Mouse (Mus musculus): ENCODE measurements around the gene Optc. TPM values are rescaled to one million over a fixed set of nuclear protein-coding genes. Genes with fewer than 3 reads are reported as not detected.

Gene Optc
- polyA plus RNA-seq, 1 experiment from 2014 or later: 2.0 TPM

GRCm38 (mm10) chr1:133915723-133916355 lies 8.0 kb upstream of the Optc start:
- Histone ChIP-seq H3K9me3 (replicated peaks) (no peaks in the 10 kb centered on the region), H3K36me3 (no peaks in the 10 kb centered on the region), H3K9ac (no peak overlapping the region), H3K27me3 (no peaks in the 10 kb centered on the region), H3K27ac (no peak overlapping the region), H3K4me3 (no peak overlapping the region), H3K4me1 (peaks cover 34% of the 10 kb centered on the region), H3K4me2 (replicated peaks) (no peak overlapping the region)
- WGBS: 64% methylated on average over 8 of the region's 8 CpGs
- no peak for ATAC-seq (ENCODE audit: low FRiP score)

DNA sequence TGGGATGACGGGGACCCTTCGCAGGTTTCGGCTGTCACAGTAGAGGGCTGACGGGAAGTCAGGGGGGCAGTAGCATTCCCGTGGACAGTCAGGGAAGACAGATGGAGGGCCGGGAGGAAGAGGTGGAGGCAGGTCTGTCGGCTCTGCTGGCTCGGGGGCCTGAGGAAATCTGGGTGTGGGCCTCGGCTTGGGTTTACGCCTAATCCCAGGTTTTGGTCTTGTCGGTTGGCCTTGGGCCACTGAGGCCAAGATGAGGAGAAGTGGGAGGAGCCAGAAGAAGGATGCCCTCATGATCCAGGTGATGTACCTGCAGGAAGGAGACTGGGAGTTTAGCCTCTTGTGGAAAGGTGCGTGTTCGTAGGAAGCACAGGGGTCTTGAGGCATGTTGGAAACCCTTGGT lies 7.3 kb upstream of the Optc start:
- Histone ChIP-seq H3K4me1 (peaks cover 27% of the 10 kb centered on the region), H3K4me3 (no peak overlapping the region), H3K9me3 (replicated peaks) (no peaks in the 10 kb centered on the region), H3K36me3 (no peaks in the 10 kb centered on the region), H3K9ac (no peak overlapping the region), H3K27me3 (peaks cover 6% of the 10 kb centered on the region), H3K27ac (no peak overlapping the region), H3K4me2 (replicated peaks) (no peak overlapping the region)
- ATAC-seq (ENCODE audit: low FRiP score): no peak
- 88% methylated on average over 13 of the region's 13 CpGs for WGBS

GRCm38 (mm10) chr1:133913018-133913417 lies 5.2 kb upstream of the Optc start:
- Histone ChIP-seq H3K4me2 (replicated peaks) (no peak overlapping the region), H3K9ac (no peak overlapping the region), H3K9me3 (replicated peaks) (no peaks in the 10 kb centered on the region), H3K4me3 (no peak overlapping the region), H3K27ac (no peak overlapping the region), H3K27me3 (peaks cover 10% of the 10 kb centered on the region), H3K4me1 (peaks cover 30% of the 10 kb centered on the region), H3K36me3 (no peaks in the 10 kb centered on the region)
- no peak for ATAC-seq (ENCODE audit: low FRiP score)
- WGBS: 79% methylated on average over 6 of the region's 6 CpGs

DNA sequence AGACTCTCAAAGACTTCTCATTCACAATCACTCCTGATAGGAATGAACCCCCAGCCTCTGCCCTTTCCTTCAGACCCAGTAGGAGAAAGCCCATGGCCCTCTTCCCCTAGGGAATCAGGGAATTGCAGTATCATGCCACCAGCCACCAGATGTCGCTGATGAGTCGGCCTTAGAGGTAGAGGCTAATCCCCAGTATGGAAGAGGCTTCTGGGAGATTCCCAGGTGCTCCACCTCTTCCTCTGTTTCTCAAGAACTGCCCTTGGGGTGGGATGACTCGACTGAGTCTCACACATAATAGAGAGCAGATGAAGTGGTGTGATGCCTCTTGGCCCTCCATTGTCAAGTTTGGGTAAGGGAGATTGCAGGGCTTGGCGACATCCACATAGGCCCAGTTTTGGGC lies 3.7 kb upstream of the Optc start:
- H3K4me1 ChIP-seq: peaks cover 34% of the 10 kb centered on the region
- H3K9ac ChIP-seq: no peak overlapping the region
- H3K4me3 ChIP-seq: no peak overlapping the region
- no peak overlapping the region for H3K4me2 ChIP-seq (replicated peaks)
- WGBS: 29% methylated on average over 4 of the region's 4 CpGs
- H3K9me3 ChIP-seq (replicated peaks): no peaks in the 10 kb centered on the region
- H3K36me3 ChIP-seq: no peaks in the 10 kb centered on the region
- no peak overlapping the region for H3K27ac ChIP-seq
- peaks cover 10% of the 10 kb centered on the region for H3K27me3 ChIP-seq
- ATAC-seq (ENCODE audit: low FRiP score): no peak

- Histone ChIP-seq H3K27me3 (peaks cover 10% of the 10 kb centered on the region), H3K9me3 (replicated peaks) (no peaks in the 10 kb centered on the region), H3K27ac (no peak overlapping the region), H3K9ac (no peak overlapping the region), H3K4me1 (peaks cover 33% of the 10 kb centered on the region), H3K36me3 (no peaks in the 10 kb centered on the region), H3K4me3 (no peak overlapping the region), H3K4me2 (replicated peaks) (no peak overlapping the region)
- WGBS: 71% methylated on average over 4 of the region's 4 CpGs
- no peak for ATAC-seq (ENCODE audit: low FRiP score)
These were observed 3.2 kb upstream of the Optc start for GRCm38 (mm10) chr1:133911008-133911407.

DNA sequence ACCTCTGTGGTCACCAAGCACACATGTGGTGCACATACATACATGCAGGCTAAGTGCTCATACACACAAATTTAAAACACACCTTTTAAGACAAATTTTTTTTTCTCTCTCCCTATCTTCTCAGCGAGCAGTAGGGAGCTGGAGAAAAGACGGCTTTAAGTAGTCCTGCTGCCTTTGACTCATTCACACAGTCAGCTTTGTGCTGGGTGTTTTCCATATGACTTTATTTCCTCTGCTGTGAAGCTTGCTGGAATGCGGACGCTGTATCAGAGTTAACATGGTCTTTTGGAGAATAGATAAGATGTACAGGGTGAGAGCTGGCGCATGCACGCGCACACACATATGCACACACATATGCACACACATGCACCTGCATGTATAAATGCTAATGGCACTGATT lies 2.3 kb upstream of the Optc start:
- WGBS: 88% methylated on average over 7 of the region's 7 CpGs

GRCm38 (mm10) chr1:133908659-133909575 lies 1.1 kb upstream of the Optc start:
- Histone ChIP-seq H3K27me3 (peaks cover 10% of the 10 kb centered on the region), H3K36me3 (no peaks in the 10 kb centered on the region), H3K4me3 (peak overlapping the region; percentile 40), H3K4me1 (peaks cover 31% of the 10 kb centered on the region), H3K9me3 (replicated peaks) (no peaks in the 10 kb centered on the region), H3K4me2 (replicated peaks) (peak overlapping the region; percentile 81), H3K27ac (peak overlapping the region; percentile 60), H3K9ac (peak overlapping the region; percentile 60)
- no peak; the same call in 1 of the 2 replicates for ATAC-seq (ENCODE audit: low FRiP score)
- WGBS: 16% methylated on average over 27 of the region's 27 CpGs

More for the DNA sequence above, 2.3 kb upstream of the Optc start:
- Histone ChIP-seq H3K9me3 (replicated peaks) (no peaks in the 10 kb centered on the region), H3K27me3 (peaks cover 10% of the 10 kb centered on the region), H3K4me1 (peaks cover 31% of the 10 kb centered on the region), H3K36me3 (no peaks in the 10 kb centered on the region), H3K27ac (no peak overlapping the region), H3K4me3 (no peak overlapping the region), H3K4me2 (replicated peaks) (no peak overlapping the region), H3K9ac (no peak overlapping the region)
- no peak for ATAC-seq (ENCODE audit: low FRiP score)

- no peak overlapping the region for H3K9ac ChIP-seq
- peaks cover 10% of the 10 kb centered on the region for H3K27me3 ChIP-seq
- H3K36me3 ChIP-seq: no peaks in the 10 kb centered on the region
- H3K4me2 ChIP-seq (replicated peaks): no peak overlapping the region
- H3K4me1 ChIP-seq: peaks cover 31% of the 10 kb centered on the region
- H3K27ac ChIP-seq: peak overlapping the region; percentile 57; the same call in 1 of the 2 replicates
- no peak for ATAC-seq (ENCODE audit: low FRiP score)
- WGBS: 64% methylated on average over 12 of the region's 12 CpGs
- H3K4me3 ChIP-seq: no peak overlapping the region
- H3K9me3 ChIP-seq (replicated peaks): no peaks in the 10 kb centered on the region
These were observed 1.4 kb downstream of the Optc start for GRCm38 (mm10) chr1:133906420-133906819.

DNA sequence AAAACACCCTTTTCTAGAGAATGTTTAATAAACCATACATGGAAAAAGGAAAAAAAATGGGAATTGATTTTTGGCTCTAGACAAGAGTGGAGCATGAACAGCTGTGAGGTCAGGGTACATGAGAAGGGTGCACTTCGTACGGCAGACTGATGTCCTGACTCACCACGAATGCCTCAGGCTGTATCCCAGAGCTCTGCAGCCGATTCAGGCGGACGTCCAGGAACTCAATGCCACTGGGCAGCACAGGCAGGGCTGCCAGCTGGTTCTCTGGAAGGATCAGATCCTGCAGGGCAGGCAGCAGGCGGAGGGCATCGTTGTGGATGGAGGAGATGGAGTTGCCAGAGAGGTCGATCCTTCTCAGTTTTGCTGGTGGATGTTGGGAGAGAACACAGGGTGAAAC lies 7.0 kb downstream of the Optc start:
- Histone ChIP-seq H3K4me3 (no peak overlapping the region), H3K27ac (no peak overlapping the region), H3K9ac (no peak overlapping the region), H3K4me2 (replicated peaks) (no peak overlapping the region), H3K9me3 (replicated peaks) (no peaks in the 10 kb centered on the region), H3K27me3 (no peaks in the 10 kb centered on the region; the same call in 1 of the 2 replicates), H3K4me1 (peaks cover 3% of the 10 kb centered on the region), H3K36me3 (no peaks in the 10 kb centered on the region)
- no peak for ATAC-seq (ENCODE audit: low FRiP score)
- WGBS: 73% methylated on average over 9 of the region's 9 CpGs

GRCm38 (mm10) chr1:133899043-133899542 lies 8.7 kb downstream of the Optc start:
- H3K9ac ChIP-seq: no peak overlapping the region
- no peaks in the 10 kb centered on the region for H3K9me3 ChIP-seq (replicated peaks)
- H3K36me3 ChIP-seq: no peaks in the 10 kb centered on the region
- 0 out of 2 replicates have a peak overlapping the region, but pooled peaks have one; percentile 4 for H3K27ac ChIP-seq
- H3K4me1 ChIP-seq: peaks cover 5% of the 10 kb centered on the region
- WGBS: 78% methylated on average over 9 of the region's 9 CpGs
- H3K27me3 ChIP-seq: no peaks in the 10 kb centered on the region; the same call in 1 of the 2 replicates
- no peak overlapping the region for H3K4me3 ChIP-seq
- no peak overlapping the region for H3K4me2 ChIP-seq (replicated peaks)
- no peak for ATAC-seq (ENCODE audit: low FRiP score)

GRCm38 (mm10) chr1:133897293-133897692 lies 10.5 kb downstream of the Optc start:
- Histone ChIP-seq H3K4me3 (no peak overlapping the region), H3K36me3 (no peaks in the 10 kb centered on the region), H3K27ac (no peak overlapping the region), H3K4me2 (replicated peaks) (no peak overlapping the region), H3K9ac (no peak overlapping the region), H3K4me1 (peaks cover 15% of the 10 kb centered on the region), H3K27me3 (no peaks in the 10 kb centered on the region; the same call in 1 of the 2 replicates), H3K9me3 (replicated peaks) (no peaks in the 10 kb centered on the region)
- WGBS: 69% methylated on average over 6 of the region's 6 CpGs
- no peak for ATAC-seq (ENCODE audit: low FRiP score)

- H3K9me3 ChIP-seq (replicated peaks): no peaks in the 10 kb centered on the region
- no peak overlapping the region for H3K4me3 ChIP-seq
- H3K4me2 ChIP-seq (replicated peaks): no peak overlapping the region
- H3K36me3 ChIP-seq: no peaks in the 10 kb centered on the region
- H3K27me3 ChIP-seq: no peaks in the 10 kb centered on the region; the same call in 1 of the 2 replicates
- no peak overlapping the region for H3K27ac ChIP-seq
- no peak for ATAC-seq (ENCODE audit: low FRiP score)
- H3K9ac ChIP-seq: no peak overlapping the region
- H3K4me1 ChIP-seq: peaks cover 65% of the 10 kb centered on the region
- WGBS: 13% methylated on average over 5 of the region's 5 CpGs
These were observed 16.3 kb downstream of the Optc start for GRCm38 (mm10) chr1:133891489-133891888.

All from hindbrain, embryonic 12.5 days (tissue).